Mouse (Mus musculus): ENCODE data around the gene Rnaseh2c.
A peak's percentile ranks its signal among the peaks of the same experiment; 100 is the strongest.

Gene Rnaseh2c

GRCm38 (mm10) chr19:5572331-5573125 is 29.1 kb upstream of the Rnaseh2c start:
- DNase-seq (ENCODE audit: low spot score in 2 of 2): peak; percentile 36 to 57

- DNase-seq (ENCODE audit: low spot score in 2 of 2): no peak
Observed at GRCm38 (mm10) chr19:5575336-5575735, 26.3 kb upstream of the Rnaseh2c start.

GRCm38 (mm10) chr19:5579971-5580370 is 21.7 kb upstream of the Rnaseh2c start:
- DNase-seq (ENCODE audit: low spot score in 2 of 2): no peak

- no peak for DNase-seq (ENCODE audit: low spot score in 2 of 2)
Observed at GRCm38 (mm10) chr19:5580776-5581175, 20.9 kb upstream of the Rnaseh2c start.

- DNase-seq (ENCODE audit: low spot score in 2 of 2): no peak
Observed at GRCm38 (mm10) chr19:5581995-5582394, 19.7 kb upstream of the Rnaseh2c start.

GRCm38 (mm10) chr19:5589159-5589558 is 12.5 kb upstream of the Rnaseh2c start:
- DNase-seq (ENCODE audit: low spot score in 2 of 2): no peak

- DNase-seq (ENCODE audit: low spot score in 2 of 2): no peak
Observed at GRCm38 (mm10) chr19:5591888-5592287, 9.8 kb upstream of the Rnaseh2c start.

GRCm38 (mm10) chr19:5599224-5599623 is 2.4 kb upstream of the Rnaseh2c start:
- DNase-seq (ENCODE audit: low spot score in 2 of 2): no peak

GRCm38 (mm10) chr19:5603664-5604063 is 2.0 kb downstream of the Rnaseh2c start:
- DNase-seq (ENCODE audit: low spot score in 2 of 2): no peak

GRCm38 (mm10) chr19:5605126-5605525 is 3.5 kb downstream of the Rnaseh2c start:
- no peak for DNase-seq (ENCODE audit: low spot score in 2 of 2)

- DNase-seq (ENCODE audit: low spot score in 2 of 2): no peak
Observed at GRCm38 (mm10) chr19:5606196-5606595, 4.5 kb downstream of the Rnaseh2c start.

GRCm38 (mm10) chr19:5607705-5608410 is 6.2 kb downstream of the Rnaseh2c start:
- DNase-seq (ENCODE audit: low spot score in 2 of 2): no peak

- DNase-seq (ENCODE audit: low spot score in 2 of 2): no peak
Observed at GRCm38 (mm10) chr19:5608707-5609106, 7.0 kb downstream of the Rnaseh2c start.

GRCm38 (mm10) chr19:5609171-5609546 is 7.5 kb downstream of the Rnaseh2c start:
- DNase-seq (ENCODE audit: low spot score in 2 of 2): no peak

GRCm38 (mm10) chr19:5609547-5610404 is 8.1 kb downstream of the Rnaseh2c start, which contains the start of gene Kat5:
Gene Kat5 (minus strand): TSS chr19:5610237.
- DNase-seq (ENCODE audit: low spot score in 2 of 2): peak; percentile 93

- peak; percentile 40 to 44 for DNase-seq (ENCODE audit: low spot score in 2 of 2)
Observed at GRCm38 (mm10) chr19:5611973-5612372, 10.3 kb downstream of the Rnaseh2c start.

- DNase-seq (ENCODE audit: low spot score in 2 of 2): no peak
Observed at GRCm38 (mm10) chr19:5612762-5613411, 11.2 kb downstream of the Rnaseh2c start.

GRCm38 (mm10) chr19:5614953-5615352 is 13.3 kb downstream of the Rnaseh2c start:
- DNase-seq (ENCODE audit: low spot score in 2 of 2): no peak

- DNase-seq (ENCODE audit: low spot score in 2 of 2): no peak
Observed at GRCm38 (mm10) chr19:5620007-5620406, 18.3 kb downstream of the Rnaseh2c start.

- no peak for DNase-seq (ENCODE audit: low spot score in 2 of 2)
Observed at GRCm38 (mm10) chr19:5621884-5622283, 20.2 kb downstream of the Rnaseh2c start.

GRCm38 (mm10) chr19:5625311-5625710 is 23.6 kb downstream of the Rnaseh2c start:
- no peak for DNase-seq (ENCODE audit: low spot score in 2 of 2)

- DNase-seq (ENCODE audit: low spot score in 2 of 2): no peak
Observed at GRCm38 (mm10) chr19:5629907-5630306, 28.2 kb downstream of the Rnaseh2c start.
